Mouse (Mus musculus): ENCODE results near the gene Fam222b. TPM values are rescaled to one million over a fixed set of nuclear protein-coding genes. Genes with fewer than 3 reads are reported as not detected.

Gene Fam222b
- polyA plus RNA-seq, 1 experiment from 2014 or later, result 13.9 TPM

DNA sequence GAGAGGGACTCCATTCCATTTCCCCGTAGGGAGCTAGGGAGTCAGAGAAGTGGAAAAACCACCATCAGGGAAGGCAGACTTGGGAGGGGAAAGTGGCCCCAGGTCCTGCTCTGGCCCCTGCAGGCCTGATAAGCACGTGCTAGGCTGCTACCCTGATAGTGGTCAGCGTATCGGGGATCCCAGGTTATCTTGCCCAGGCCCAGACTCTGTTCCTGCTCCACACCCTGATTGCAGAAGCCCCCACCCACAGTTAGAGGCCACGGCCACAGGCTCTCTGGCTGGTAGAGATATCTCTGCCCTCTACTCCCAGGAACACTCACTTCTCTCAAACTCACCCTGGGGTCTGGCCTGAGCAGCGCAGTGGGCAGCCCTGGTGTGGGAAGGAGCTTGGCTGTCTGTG, 24.8 kb upstream of the Fam222b start:
- peak; percentile 52; the same call in 1 of the 2 replicates for ATAC-seq (ENCODE audit: borderline replicate concordance, extremely low read depth, low FRiP score, low TSS enrichment)
- H3K9ac ChIP-seq, result no peak overlapping the region
- no peak overlapping the region for H3K4me3 ChIP-seq
- H3K27ac ChIP-seq, result no peak overlapping the region
- no peaks in the 10 kb centered on the region for H3K27me3 ChIP-seq
- 79% methylated on average over 6 of the region's 6 CpGs for WGBS
- no peak overlapping the region for H3K4me2 ChIP-seq
- H3K36me3 ChIP-seq, result peaks cover 15% of the 10 kb centered on the region
- H3K9me3 ChIP-seq, result no peaks in the 10 kb centered on the region
- no peaks in the 10 kb centered on the region for H3K4me1 ChIP-seq

- no peak overlapping the region for H3K27ac ChIP-seq
- 77% methylated on average over 5 of the region's 5 CpGs for WGBS
- H3K9me3 ChIP-seq, result no peaks in the 10 kb centered on the region
- no peak overlapping the region for H3K9ac ChIP-seq
- no peak overlapping the region for H3K4me2 ChIP-seq
- H3K4me3 ChIP-seq, result no peak overlapping the region
- no peaks in the 10 kb centered on the region for H3K4me1 ChIP-seq
- H3K27me3 ChIP-seq, result no peaks in the 10 kb centered on the region
- H3K36me3 ChIP-seq, result peaks cover 36% of the 10 kb centered on the region
- no peak for ATAC-seq (ENCODE audit: borderline replicate concordance, extremely low read depth, low FRiP score, low TSS enrichment)
Observed at GRCm38 (mm10) chr11:78071938-78072337, 22.5 kb upstream of the Fam222b start.

GRCm38 (mm10) chr11:78072425-78073130, 21.9 kb upstream of the Fam222b start:
- Histone ChIP-seq H3K4me2 (no peak overlapping the region), H3K27me3 (no peaks in the 10 kb centered on the region), H3K4me3 (no peak overlapping the region), H3K27ac (no peak overlapping the region), H3K36me3 (peaks cover 41% of the 10 kb centered on the region), H3K9ac (no peak overlapping the region), H3K9me3 (no peaks in the 10 kb centered on the region), H3K4me1 (no peaks in the 10 kb centered on the region)
- WGBS, result 24% methylated on average over 6 of the region's 6 CpGs
- peak; percentile 47; the same call in 1 of the 2 replicates for ATAC-seq (ENCODE audit: borderline replicate concordance, extremely low read depth, low FRiP score, low TSS enrichment)

- Histone ChIP-seq H3K9me3 (no peaks in the 10 kb centered on the region), H3K27me3 (no peaks in the 10 kb centered on the region), H3K4me2 (no peak overlapping the region), H3K4me1 (no peaks in the 10 kb centered on the region), H3K27ac (no peak overlapping the region), H3K4me3 (no peak overlapping the region), H3K9ac (no peak overlapping the region), H3K36me3 (peaks cover 47% of the 10 kb centered on the region)
- no peak; the same call in 1 of the 2 replicates for ATAC-seq (ENCODE audit: borderline replicate concordance, extremely low read depth, low FRiP score, low TSS enrichment)
- 94% methylated on average over 9 of the region's 9 CpGs for WGBS
Observed at GRCm38 (mm10) chr11:78073577-78074276, 20.7 kb upstream of the Fam222b start.

DNA sequence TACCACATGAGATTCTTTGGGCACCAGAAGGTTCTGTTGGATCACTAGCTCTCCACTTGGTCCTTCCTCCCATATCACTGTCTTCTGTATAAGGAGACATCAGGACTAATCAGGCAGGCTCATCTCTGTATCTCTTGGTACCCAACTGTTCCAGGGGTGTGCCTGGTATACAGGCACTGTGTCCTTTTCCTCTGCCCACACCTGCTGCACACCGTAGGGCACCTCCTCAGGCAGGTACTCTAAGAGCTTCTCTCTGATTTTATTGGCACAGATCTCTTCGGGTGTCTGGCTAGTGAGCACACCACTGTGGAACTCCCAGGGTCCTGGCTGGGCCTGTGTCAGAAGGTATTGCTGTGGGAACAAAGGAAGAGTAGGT, 20.2 kb upstream of the Fam222b start:
- Histone ChIP-seq H3K9ac (no peak overlapping the region), H3K9me3 (no peaks in the 10 kb centered on the region), H3K4me3 (no peak overlapping the region), H3K4me2 (no peak overlapping the region), H3K27me3 (no peaks in the 10 kb centered on the region), H3K36me3 (peaks cover 47% of the 10 kb centered on the region), H3K27ac (no peak overlapping the region), H3K4me1 (peaks cover 5% of the 10 kb centered on the region; the same call in 1 of the 2 replicates)
- ATAC-seq (ENCODE audit: borderline replicate concordance, extremely low read depth, low FRiP score, low TSS enrichment), result no peak; the same call in 1 of the 2 replicates
- 86% methylated on average over 2 of the region's 2 CpGs for WGBS

GRCm38 (mm10) chr11:78074666-78075065, 19.8 kb upstream of the Fam222b start:
- no peaks in the 10 kb centered on the region for H3K9me3 ChIP-seq
- no peak overlapping the region for H3K27ac ChIP-seq
- H3K36me3 ChIP-seq, result peaks cover 47% of the 10 kb centered on the region
- H3K9ac ChIP-seq, result no peak overlapping the region
- peaks cover 9% of the 10 kb centered on the region for H3K4me1 ChIP-seq
- H3K4me3 ChIP-seq, result no peak overlapping the region
- no peak for ATAC-seq (ENCODE audit: borderline replicate concordance, extremely low read depth, low FRiP score, low TSS enrichment)
- H3K4me2 ChIP-seq, result no peak overlapping the region
- no peaks in the 10 kb centered on the region for H3K27me3 ChIP-seq
- 87% methylated on average over 4 of the region's 4 CpGs for WGBS

DNA sequence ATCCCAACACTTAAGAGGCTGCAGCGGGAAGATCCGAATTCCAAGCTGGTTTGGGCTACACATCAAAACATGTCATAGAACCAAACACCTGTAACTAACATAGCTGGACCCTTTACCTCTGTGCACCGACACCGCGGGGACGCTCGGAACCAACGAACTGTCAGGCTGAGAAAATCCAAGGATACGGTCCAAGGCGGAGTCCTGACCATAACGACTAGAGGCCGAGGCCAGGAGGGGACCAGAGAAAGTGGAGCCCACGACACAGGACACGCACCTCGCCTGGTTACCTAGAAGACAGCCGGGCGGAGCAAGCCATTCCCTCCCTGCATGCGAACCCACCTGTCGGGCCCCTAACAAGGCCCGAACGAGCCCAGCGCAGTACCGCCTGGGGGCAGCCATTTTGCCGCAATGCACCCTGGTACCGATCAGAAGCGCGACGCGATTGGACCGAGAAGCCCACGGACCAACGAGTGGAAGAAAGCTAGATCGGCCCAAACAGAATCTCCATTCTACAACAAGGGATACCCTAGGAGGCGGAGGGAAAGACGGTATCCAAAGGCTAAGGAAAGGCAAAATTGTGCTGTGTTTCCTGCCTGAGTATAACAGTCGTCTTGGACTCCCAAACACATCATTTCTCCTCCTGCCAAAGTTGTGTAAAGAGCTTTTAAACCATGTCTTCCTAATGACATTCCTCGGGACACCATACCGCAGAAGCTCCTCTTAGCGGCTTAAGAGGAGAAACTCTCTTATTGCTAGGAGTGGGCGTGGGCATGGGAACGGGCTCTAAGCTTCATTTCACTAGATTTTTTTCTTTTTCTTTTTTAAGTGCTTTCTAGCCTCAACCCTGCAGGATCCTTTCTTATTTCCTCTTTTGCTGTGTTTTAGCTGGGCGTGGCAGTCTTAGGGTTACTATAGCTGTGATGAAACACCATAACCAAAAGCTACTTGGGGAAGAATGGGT, 14.2 kb upstream of the Fam222b start, which contains the start of gene Eral1:
Gene Eral1, minus strand, starts transcription at position 423 of the 961 bp plus-strand sequence.
- no peaks in the 10 kb centered on the region for H3K27me3 ChIP-seq
- under 1% methylated on average over 42 of the region's 42 CpGs for WGBS
- H3K27ac ChIP-seq, result peak within 1 kb of the TSS; percentile 54
- peaks cover 15% of the 10 kb centered on the region for H3K4me1 ChIP-seq
- peak within 1 kb of the TSS; percentile 92 for H3K4me3 ChIP-seq
- H3K4me2 ChIP-seq, result peak within 1 kb of the TSS; percentile 71
- H3K9me3 ChIP-seq, result no peaks in the 10 kb centered on the region
- H3K36me3 ChIP-seq, result peaks cover 27% of the 10 kb centered on the region
- ATAC-seq (ENCODE audit: borderline replicate concordance, extremely low read depth, low FRiP score, low TSS enrichment), result peak; percentile 93
- peak within 1 kb of the TSS; percentile 89 for H3K9ac ChIP-seq

DNA sequence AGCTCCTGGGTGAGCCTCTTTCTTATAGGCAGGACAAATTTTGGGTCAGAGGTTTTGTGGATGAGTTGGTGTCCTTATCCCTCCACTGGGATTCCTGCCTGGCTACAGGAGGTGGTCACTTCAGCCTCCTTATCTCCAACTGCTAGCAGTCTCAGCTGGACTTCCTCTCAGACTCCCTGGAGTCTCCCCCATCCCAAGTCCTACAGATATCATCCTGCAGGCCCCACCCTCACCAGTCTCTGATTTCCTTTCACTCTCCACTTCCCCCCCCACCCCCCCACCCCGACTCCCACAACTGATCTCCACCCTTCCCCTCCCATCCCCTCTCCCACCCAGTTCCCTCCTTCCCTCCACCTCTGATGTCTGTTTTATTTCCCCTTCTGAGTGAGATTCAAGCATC, 10.9 kb upstream of the Fam222b start:
- ATAC-seq (ENCODE audit: borderline replicate concordance, extremely low read depth, low FRiP score, low TSS enrichment), result no peak
- H3K27ac ChIP-seq, result no peak overlapping the region
- WGBS, result 11% methylated on average over 1 of the region's 1 CpGs
- H3K27me3 ChIP-seq, result no peaks in the 10 kb centered on the region
- no peak overlapping the region for H3K4me3 ChIP-seq
- no peak overlapping the region for H3K4me2 ChIP-seq
- no peaks in the 10 kb centered on the region for H3K36me3 ChIP-seq
- H3K9me3 ChIP-seq, result no peaks in the 10 kb centered on the region
- H3K4me1 ChIP-seq, result peaks cover 15% of the 10 kb centered on the region
- H3K9ac ChIP-seq, result no peak overlapping the region

DNA sequence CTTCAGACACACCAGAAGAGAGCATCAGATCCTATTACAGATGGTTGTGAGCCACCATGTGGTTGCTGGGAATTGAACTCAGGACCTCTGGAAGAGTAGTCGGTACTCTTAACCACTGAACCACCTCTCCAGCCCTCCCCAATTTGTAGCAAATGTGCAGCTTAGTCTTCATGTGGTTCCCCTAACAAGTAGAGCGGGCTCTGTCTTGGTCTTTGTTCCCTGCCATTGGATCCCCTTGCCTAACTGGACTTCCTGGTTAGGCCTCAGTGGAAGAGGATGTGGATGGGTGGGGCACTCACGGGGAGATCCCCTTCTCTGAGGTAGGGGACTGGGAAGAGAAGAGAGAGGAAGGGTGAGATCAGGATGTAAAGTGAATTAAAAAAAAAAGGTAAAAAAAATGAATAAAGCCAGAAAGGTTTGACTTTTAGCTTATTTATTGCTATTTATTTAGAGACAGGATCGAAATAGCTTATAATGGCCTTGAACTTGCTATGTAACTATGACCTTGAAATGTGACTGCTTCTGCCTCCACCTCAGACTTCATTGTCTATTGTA, 7.5 kb upstream of the Fam222b start:
- 71% methylated on average over 4 of the region's 4 CpGs for WGBS
- no peak for ATAC-seq (ENCODE audit: borderline replicate concordance, extremely low read depth, low FRiP score, low TSS enrichment)
- Histone ChIP-seq H3K36me3 (no peaks in the 10 kb centered on the region), H3K27me3 (no peaks in the 10 kb centered on the region), H3K4me1 (no peaks in the 10 kb centered on the region), H3K27ac (no peak overlapping the region), H3K9ac (no peak overlapping the region), H3K9me3 (no peaks in the 10 kb centered on the region), H3K4me3 (no peak overlapping the region), H3K4me2 (no peak overlapping the region)

DNA sequence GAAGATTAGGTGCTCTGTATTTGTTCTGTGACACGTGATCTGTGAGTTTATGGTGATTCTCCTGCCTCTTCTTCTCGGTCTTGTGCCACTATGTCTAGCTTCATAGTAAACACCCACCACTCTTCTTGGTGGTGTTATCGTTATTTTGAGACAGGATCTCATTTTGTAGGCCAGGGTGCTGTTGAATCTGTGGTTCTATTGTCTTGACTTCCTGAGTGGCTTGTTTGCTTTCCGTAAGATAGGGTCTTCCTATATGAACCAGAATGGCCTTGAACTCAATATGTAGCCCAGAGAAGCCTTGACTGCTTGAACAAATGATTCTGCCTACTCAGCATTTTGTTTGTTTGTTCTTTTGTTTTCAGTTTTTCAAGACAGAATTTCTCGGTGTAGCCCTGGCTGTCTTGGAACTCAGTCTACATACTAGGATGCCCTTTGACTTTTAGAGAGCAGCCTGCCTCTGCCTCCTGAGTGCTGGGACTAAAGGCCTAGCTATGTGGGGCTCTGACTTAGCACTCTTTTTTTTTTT, 6.6 kb upstream of the Fam222b start:
- Histone ChIP-seq H3K4me2 (no peak overlapping the region), H3K9me3 (no peaks in the 10 kb centered on the region), H3K27ac (no peak overlapping the region), H3K9ac (no peak overlapping the region), H3K27me3 (no peaks in the 10 kb centered on the region), H3K36me3 (no peaks in the 10 kb centered on the region), H3K4me3 (no peak overlapping the region), H3K4me1 (no peaks in the 10 kb centered on the region)
- 61% methylated on average over 5 of the region's 5 CpGs for WGBS
- ATAC-seq (ENCODE audit: borderline replicate concordance, extremely low read depth, low FRiP score, low TSS enrichment), result no peak

- Histone ChIP-seq H3K9ac (peak overlapping the region; percentile 68), H3K4me1 (peaks cover 21% of the 10 kb centered on the region), H3K36me3 (no peaks in the 10 kb centered on the region), H3K9me3 (no peaks in the 10 kb centered on the region), H3K4me3 (peak overlapping the region; percentile 66), H3K4me2 (peak overlapping the region; percentile 74), H3K27ac (peak overlapping the region; percentile 46), H3K27me3 (no peaks in the 10 kb centered on the region)
- 47% methylated on average over 11 of the region's 11 CpGs for WGBS
- ATAC-seq (ENCODE audit: borderline replicate concordance, extremely low read depth, low FRiP score, low TSS enrichment), result no peak
Observed at GRCm38 (mm10) chr11:78094137-78094503, 340 bp upstream of the Fam222b start.
